Mouse (Mus musculus) A20 (cell line): ENCODE results near the gene Ppt2.

ENCODE experiments used
- DNase-seq: peaks from one replicate; pipeline ENCODE4 v3.0.0-alpha.2; 2011; ENCODE audit warnings: low read depth, low spot score

Ppt2 gene

GRCm38 (mm10) chr17:34627943-34628643, at the start of gene Ppt2:
Ppt2 (minus strand) TSS chr17:34628510.
- no peak for DNase-seq

DNA sequence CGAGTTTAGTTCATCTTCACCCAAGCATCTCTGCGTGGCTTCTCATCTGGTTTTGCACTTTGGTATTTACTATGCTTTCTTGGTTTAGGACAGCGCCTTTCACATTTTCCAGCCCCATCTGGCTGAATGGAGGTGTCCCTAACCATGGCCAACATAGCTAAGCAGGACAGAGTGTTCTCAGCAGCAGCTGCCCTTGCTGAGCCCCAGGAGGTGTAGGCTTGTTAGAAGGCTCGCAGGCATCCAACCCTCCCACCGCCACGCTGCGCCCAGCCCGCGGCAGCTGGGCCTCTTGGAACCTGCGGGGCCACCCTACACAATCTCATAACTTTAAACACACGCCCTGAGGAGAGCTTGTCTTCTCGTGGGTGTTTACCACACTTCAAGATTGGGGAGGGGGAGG, 48.4 kb upstream of the Ppt2 start:
- DNase-seq, result no peak

- no peak for DNase-seq
Measured at GRCm38 (mm10) chr17:34676093-34676460, 47.8 kb upstream of the Ppt2 start.

DNA sequence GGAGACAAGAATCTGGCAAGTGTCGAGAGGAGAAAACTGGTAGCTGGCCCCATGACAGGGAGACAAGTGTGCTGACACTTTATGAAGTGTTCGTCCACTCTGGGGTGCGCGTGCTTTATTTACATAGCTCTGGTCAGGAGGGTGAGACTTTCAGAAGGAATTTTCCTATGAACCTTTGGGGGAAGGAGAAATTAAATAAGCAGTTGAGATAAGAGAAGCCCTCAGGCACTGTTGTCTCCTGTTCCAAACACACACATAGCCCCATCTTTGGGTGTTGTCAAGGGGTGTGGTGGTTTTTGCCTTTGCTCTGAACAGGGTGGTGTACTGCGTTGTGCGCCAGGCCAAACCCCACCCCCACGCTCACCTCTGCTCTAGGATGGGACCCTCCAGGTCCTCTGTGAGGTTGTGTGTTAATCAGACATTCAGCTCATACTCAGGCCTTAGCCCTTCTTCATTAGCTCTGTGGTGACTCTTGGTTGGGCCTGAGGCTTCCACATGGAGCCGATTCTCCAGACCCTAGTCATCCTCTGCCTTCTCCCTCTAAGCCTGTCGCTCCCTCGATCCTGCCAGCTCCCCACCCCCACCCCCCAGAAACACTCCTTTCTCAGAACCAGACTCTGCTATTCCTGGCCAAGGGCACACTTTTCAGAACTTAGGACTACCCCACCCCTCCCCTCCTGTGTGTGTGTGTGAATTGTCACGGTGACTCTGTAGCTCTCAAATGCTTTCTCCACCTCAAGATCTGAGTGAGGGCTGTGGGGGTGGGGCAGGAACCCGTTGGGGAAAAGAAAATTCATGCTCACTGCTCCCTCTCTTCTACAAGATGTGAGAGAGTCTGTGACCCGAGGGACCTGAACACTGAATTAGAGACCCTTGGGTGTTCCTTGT, 47.1 kb upstream of the Ppt2 start:
- DNase-seq, result no peak

GRCm38 (mm10) chr17:34674524-34675204, 46.4 kb upstream of the Ppt2 start:
- DNase-seq, result no peak

- no peak for DNase-seq
Measured at GRCm38 (mm10) chr17:34673139-34673538, 44.8 kb upstream of the Ppt2 start.

GRCm38 (mm10) chr17:34672246-34672792, 44.0 kb upstream of the Ppt2 start:
- DNase-seq, result no peak

DNA sequence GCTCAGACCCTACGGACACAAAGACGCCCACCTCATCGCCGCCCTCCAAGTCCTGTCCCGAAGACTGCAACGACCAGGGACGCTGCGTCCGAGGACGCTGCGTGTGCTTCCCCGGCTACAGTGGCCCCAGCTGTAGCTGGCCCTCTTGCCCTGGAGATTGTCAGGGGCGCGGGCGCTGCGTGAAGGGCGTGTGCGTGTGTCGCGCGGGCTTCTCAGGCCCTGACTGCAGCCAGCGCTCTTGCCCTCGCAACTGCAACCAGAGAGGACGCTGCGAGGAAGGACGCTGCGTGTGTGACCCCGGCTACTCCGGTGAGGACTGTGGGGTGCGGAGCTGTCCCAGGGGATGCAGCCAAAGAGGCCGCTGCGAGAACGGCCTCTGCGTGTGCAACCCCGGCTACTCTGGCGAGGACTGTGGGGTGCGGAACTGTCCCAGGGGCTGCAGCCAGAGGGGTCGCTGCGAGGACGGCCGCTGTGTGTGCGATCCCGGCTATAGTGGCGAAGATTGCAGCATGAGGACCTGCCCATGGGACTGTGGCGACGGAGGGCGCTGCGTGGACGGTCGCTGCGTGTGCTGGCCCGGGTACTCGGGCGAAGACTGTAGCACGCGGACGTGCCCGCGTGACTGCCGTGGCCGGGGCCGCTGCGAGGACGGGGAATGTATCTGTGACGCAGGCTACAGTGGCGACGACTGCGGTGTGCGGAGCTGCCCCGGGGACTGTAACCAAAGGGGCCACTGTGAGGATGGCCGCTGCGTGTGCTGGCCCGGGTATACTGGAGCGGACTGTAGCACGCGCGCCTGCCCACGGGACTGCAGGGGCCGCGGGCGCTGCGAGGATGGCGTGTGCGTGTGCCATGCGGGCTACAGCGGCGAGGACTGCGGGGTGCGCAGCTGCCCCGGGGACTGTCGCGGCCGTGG, 43.1 kb upstream of the Ppt2 start:
- no peak for DNase-seq

DNA sequence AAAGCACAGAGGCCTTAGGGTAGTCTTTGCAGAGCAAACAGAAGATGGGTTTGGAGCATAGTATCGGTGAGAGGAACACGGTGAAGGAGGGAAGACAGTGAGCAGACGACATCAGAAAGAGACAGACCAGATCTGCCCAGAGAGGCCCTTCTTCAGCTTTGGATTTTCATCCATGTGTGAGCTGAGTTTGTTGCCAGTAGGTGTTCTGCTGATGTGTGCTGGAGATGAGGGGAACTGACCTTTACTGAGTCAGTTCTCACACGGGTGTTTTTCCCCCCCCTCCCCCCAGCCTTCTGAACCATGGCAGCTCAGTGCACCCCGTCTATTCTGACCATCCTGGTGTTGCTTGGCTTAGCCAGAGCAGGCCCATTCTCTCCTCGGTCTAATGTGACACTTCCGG, 41.9 kb upstream of the Ppt2 start, which contains the start of gene Tnxb:
Tnxb (plus strand) TSS at position 301 of the 400 bp plus-strand sequence.
- DNase-seq, result no peak

- DNase-seq, result no peak
Measured at GRCm38 (mm10) chr17:34664472-34664871, 36.2 kb upstream of the Ppt2 start.

- no peak for DNase-seq
Measured at GRCm38 (mm10) chr17:34663558-34663957, 35.2 kb upstream of the Ppt2 start.

DNA sequence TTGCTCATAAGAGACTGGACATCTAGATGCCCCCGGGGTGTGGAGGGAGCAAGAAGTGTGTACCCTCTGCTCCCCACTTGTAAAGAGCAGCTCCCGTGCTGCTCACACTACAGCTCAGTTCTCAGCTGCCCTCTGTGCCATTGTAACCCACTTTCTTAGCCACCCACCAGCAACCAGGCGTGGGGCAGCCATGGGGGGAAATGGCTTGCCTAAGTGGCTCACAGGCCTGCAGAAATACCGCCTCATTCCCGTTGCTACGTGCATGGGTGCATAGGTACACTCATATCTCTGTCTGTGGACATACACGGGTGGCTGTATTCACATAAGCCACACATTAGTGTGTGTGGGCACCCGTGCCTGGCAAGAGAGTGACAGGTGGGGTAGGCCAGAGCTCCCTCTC, 34.7 kb upstream of the Ppt2 start:
- DNase-seq, result no peak

- no peak for DNase-seq
Measured at GRCm38 (mm10) chr17:34662468-34662867, 34.2 kb upstream of the Ppt2 start.

GRCm38 (mm10) chr17:34661121-34661591, 32.8 kb upstream of the Ppt2 start:
- no peak for DNase-seq

GRCm38 (mm10) chr17:34660259-34660820, 32.0 kb upstream of the Ppt2 start:
- DNase-seq, result no peak

DNA sequence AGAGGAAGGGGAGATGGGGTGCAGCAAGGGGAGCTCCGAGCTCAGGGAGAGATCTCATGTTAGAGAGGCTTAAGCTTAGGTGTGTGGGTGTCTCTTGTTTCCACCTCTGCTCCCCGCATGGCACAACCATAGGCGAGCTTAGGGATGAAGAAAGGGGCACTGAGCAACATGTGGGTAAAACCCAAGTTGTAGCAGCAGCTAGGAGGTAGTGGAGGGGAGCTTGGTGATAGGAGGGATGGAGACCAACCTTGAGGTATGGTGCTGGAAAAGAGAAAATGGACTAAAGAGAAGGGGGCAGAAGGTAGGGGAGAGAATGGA, 31.5 kb upstream of the Ppt2 start:
- no peak for DNase-seq

GRCm38 (mm10) chr17:34659181-34659896, 31.0 kb upstream of the Ppt2 start:
- no peak for DNase-seq

DNA sequence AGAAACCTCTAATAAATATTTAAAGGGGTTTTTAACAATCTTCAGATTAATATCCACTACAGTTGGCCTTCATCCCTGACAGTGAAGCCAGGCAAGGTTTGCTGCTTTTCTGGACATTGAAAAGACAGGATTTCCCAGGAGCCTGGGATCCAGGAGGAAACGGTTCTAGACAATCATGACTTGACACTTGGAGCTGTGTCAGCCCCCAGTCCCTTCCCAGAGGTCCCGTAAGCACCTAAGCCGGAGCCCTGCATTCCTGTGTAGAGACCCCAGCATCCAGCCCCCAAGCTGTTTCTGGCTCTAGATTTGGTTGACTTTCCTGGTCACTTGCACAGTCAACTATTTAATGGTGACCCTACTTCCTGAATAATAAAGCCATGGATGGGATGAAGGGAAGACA, 30.3 kb upstream of the Ppt2 start:
- no peak for DNase-seq

- no peak for DNase-seq
Measured at GRCm38 (mm10) chr17:34658145-34658544, 29.8 kb upstream of the Ppt2 start.

DNA sequence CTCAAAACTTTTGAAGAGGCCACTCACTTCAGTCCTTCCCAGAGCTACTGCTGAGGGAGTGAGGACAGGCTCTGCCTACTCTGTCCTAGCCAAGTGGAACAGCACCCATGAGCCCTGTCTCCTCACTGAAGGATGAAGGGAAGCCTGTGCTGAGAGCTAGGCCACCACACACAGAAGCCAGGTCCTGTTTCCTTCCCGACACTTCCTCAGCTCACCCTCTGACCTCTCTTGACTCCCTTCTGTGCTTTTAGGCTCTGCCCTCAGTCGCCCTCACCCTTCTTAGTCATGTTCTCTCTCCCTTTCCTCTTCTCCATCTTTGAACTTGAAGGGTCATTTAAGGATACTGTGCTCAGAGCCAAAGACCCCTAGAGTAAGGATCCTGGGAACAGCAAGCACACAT, 29.0 kb upstream of the Ppt2 start:
- DNase-seq, result no peak
